Mouse (Mus musculus) bone marrow macrophage, adult 2 months (primary cell): ENCODE measurements around the gene Myrf. TPM values are rescaled to one million over a fixed set of nuclear protein-coding genes. Genes with fewer than 3 reads are reported as not detected.

Experiments used
- H3K27ac ChIP-seq: 2 replicates; pipeline ENCODE4 v1.5.1; 2012; ENCODE audit warnings: low read depth, low read length; ENCODE audit not compliant: insufficient read depth
- H3K4me1 ChIP-seq: 2 replicates; pipeline ENCODE4 v1.6.1; 2012; ENCODE audit warnings: low read length; ENCODE audit not compliant: control insufficient read depth, insufficient read depth
- H3K4me3 ChIP-seq: 2 replicates; pipeline ENCODE4 v1.5.1; 2012; ENCODE audit warnings: mild to moderate bottlenecking, low read length, moderate library complexity; ENCODE audit not compliant: insufficient read depth
- CTCF ChIP-seq: IDR thresholded peaks from 2 replicates; pipeline ENCODE4 v1.5.1; 2012; ENCODE audit warnings: low read depth, mild to moderate bottlenecking, low read length, moderate library complexity
- POLR2A ChIP-seq: IDR thresholded peaks from 2 replicates; pipeline ENCODE4 v1.6.1; 2012; ENCODE audit warnings: mild to moderate bottlenecking, low read depth, low read length, borderline replicate concordance
- polyA plus RNA-seq: library from polyadenylated mRNA; stranded (reverse); fragments of >200 nt; gene quantifications from 2 replicates; pipeline ENCODE4 v1.2.4, GENCODE M21; 2012; ENCODE audit not compliant: missing spikeins, insufficient read depth, insufficient read length

The Myrf gene
- polyA plus RNA-seq, 1 experiment = 0.12 TPM

GRCm38 (mm10) chr19:10198286-10198685 is 42.3 kb downstream of the Myrf start:
- Histone ChIP-seq H3K4me1 (no peaks in the 10 kb centered on the region), H3K27ac (no peak overlapping the region), H3K4me3 (no peak overlapping the region)
- no peak for TF ChIP-seq CTCF
- no peak for TF ChIP-seq POLR2A

DNA sequence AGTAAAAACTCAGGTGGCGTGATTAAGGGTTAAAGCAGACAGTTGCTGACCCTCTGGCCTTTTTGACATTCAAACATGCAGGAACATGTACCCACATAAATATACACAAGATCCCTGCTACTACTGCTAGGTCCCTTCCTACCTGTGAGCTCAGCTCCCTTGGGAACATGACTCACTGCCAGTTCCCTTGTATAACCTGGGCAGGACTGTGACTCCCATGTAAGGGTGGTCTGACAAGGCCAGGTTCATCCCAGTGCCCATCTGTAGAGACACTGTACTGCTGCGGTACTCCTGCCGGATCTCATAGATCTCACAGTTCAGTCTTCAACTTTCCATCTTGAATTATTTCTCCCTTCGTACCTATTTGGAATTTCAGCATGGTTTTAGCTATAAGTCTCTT is 43.4 kb downstream of the Myrf start:
- TF ChIP-seq CTCF (no peak), POLR2A (no peak)
- Histone ChIP-seq H3K4me3 (no peak overlapping the region), H3K27ac (no peak overlapping the region), H3K4me1 (peaks cover under 1% of the 10 kb centered on the region; the same call in 1 of the 2 replicates)

- Histone ChIP-seq H3K27ac (no peak overlapping the region), H3K4me3 (no peak overlapping the region), H3K4me1 (peaks cover 18% of the 10 kb centered on the region)
- TF ChIP-seq CTCF (no peak), POLR2A (no peak)
Observed at GRCm38 (mm10) chr19:10195252-10195651, 45.3 kb downstream of the Myrf start.

- TF ChIP-seq CTCF (no peak), POLR2A (no peak)
- H3K27ac ChIP-seq = no peak overlapping the region
- H3K4me1 ChIP-seq = peaks cover 22% of the 10 kb centered on the region
- no peak overlapping the region for H3K4me3 ChIP-seq
Observed at GRCm38 (mm10) chr19:10194337-10194736, 46.2 kb downstream of the Myrf start.

- Histone ChIP-seq H3K4me3 (peak overlapping the region; percentile 13; the same call in 1 of the 2 replicates), H3K27ac (peak overlapping the region; percentile 99), H3K4me1 (peaks cover 31% of the 10 kb centered on the region)
Observed at GRCm38 (mm10) chr19:10191326-10191725, 49.2 kb downstream of the Myrf start.

GRCm38 (mm10) chr19:10190796-10191195 is 49.8 kb downstream of the Myrf start:
- H3K27ac ChIP-seq = peak overlapping the region; percentile 99
- TF ChIP-seq POLR2A (no peak), CTCF (peak; percentile 56)
- H3K4me1 ChIP-seq = peaks cover 31% of the 10 kb centered on the region
- H3K4me3 ChIP-seq = no peak overlapping the region

More at GRCm38 (mm10) chr19:10191326-10191725, 49.2 kb downstream of the Myrf start:
- TF ChIP-seq POLR2A (no peak), CTCF (no peak)

GRCm38 (mm10) chr19:10189940-10190339 is 50.6 kb downstream of the Myrf start:
- H3K27ac ChIP-seq = no peak overlapping the region
- peaks cover 31% of the 10 kb centered on the region for H3K4me1 ChIP-seq
- no peak overlapping the region for H3K4me3 ChIP-seq
- TF ChIP-seq CTCF (no peak), POLR2A (no peak)

DNA sequence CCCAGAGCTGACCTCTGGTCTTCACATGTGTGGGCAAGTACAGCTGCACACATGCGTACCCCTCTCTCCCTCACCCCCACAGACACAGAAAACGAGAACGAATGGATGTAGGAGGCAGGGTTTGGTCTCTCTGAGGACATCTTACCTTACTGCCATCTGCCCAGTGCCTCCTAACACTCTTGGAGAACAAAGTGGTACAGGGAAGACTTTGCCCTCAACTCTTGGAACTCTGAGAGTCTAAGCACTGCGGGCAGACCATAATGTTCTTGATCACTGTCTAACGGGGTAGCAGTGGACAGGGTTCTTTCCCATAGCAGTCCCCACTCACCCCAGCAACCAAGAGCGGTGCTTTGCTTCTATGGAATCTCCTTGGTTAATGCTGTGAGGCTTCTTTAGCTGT is 51.5 kb downstream of the Myrf start:
- Histone ChIP-seq H3K27ac (no peak overlapping the region), H3K4me3 (no peak overlapping the region), H3K4me1 (peaks cover 37% of the 10 kb centered on the region)
- TF ChIP-seq POLR2A (no peak), CTCF (no peak)

GRCm38 (mm10) chr19:10188281-10188811 is 52.2 kb downstream of the Myrf start:
- no peak for TF ChIP-seq POLR2A
- no peak for TF ChIP-seq CTCF
- no peak overlapping the region for H3K4me3 ChIP-seq
- peaks cover 37% of the 10 kb centered on the region for H3K4me1 ChIP-seq
- no peak overlapping the region for H3K27ac ChIP-seq

DNA sequence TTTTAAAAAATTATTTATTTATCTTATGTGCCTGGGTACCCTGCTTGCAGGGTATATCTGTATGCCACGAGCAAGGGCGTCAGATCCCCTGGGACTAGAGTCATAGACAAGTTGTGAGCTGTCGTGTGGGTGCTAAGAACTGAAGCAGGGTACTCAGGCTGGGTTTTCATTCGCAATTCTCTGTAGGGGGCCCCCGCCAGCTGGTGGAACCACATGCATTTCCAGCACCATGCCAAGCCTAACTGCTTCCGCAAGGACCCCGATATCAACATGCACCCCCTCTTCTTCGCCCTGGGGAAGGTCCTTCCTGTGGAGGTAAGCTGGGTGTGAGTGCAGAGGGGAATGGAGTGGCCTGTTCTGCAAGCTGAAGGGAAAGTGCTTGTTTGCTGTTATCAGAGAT is 54.0 kb downstream of the Myrf start:
- Histone ChIP-seq H3K4me3 (no peak overlapping the region), H3K4me1 (peaks cover 37% of the 10 kb centered on the region), H3K27ac (no peak overlapping the region)
- TF ChIP-seq POLR2A = no peak
- no peak for TF ChIP-seq CTCF
